Mouse (Mus musculus): ENCODE data around the gene Prpf19. TPM values are rescaled to one million over a fixed set of nuclear protein-coding genes. Genes with fewer than 3 reads are reported as not detected.

Prpf19 gene
- polyA plus RNA-seq, 1 experiment from 2014 or later, result 35.8 TPM

- peaks cover 34% of the 10 kb centered on the region for H3K36me3 ChIP-seq
- H3K9ac ChIP-seq, result no peak overlapping the region
- H3K27me3 ChIP-seq (replicated peaks), result no peaks in the 10 kb centered on the region
- ATAC-seq, result no peak
- H3K4me1 ChIP-seq (replicated peaks), result peaks cover 16% of the 10 kb centered on the region
- WGBS, result 79% methylated on average over 3 of the region's 3 CpGs
- no peaks in the 10 kb centered on the region for H3K9me3 ChIP-seq
- no peak overlapping the region for H3K27ac ChIP-seq
- H3K4me3 ChIP-seq (replicated peaks), result peak overlapping the region; percentile 12; the same call in 1 of the 2 replicates
- H3K4me2 ChIP-seq (replicated peaks), result peak overlapping the region; percentile 83
These were observed 51.5 kb downstream of the Prpf19 start for GRCm38 (mm10) chr19:10946506-10946905.

DNA sequence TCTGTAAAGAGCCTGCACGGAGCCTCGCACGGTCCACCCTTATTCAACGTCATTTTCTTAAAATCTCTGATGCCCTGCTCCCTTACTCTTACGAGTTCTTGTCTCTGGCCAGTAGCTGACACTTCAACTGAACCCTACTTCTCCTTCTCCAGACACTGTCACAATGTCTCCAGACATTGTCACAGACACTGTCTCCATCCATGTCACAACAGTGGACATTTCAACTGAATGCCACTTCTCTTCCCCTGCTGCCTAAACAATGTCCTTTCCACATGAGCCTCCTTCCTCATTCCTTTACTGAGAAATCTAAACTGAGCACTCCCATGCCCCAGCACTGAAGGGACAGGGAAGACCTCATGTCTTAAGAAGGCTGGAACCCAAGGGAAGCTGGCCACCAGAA lies 52.2 kb downstream of the Prpf19 start:
- peak overlapping the region; percentile 83 for H3K4me2 ChIP-seq (replicated peaks)
- no peak for ATAC-seq
- no peaks in the 10 kb centered on the region for H3K27me3 ChIP-seq (replicated peaks)
- H3K27ac ChIP-seq, result no peak overlapping the region
- H3K9ac ChIP-seq, result peak overlapping the region; percentile 83
- H3K4me3 ChIP-seq (replicated peaks), result peak overlapping the region; percentile 56
- H3K9me3 ChIP-seq, result no peaks in the 10 kb centered on the region
- H3K4me1 ChIP-seq (replicated peaks), result peaks cover 18% of the 10 kb centered on the region
- H3K36me3 ChIP-seq, result peaks cover 30% of the 10 kb centered on the region
- WGBS, result 83% methylated on average over 5 of the region's 5 CpGs

DNA sequence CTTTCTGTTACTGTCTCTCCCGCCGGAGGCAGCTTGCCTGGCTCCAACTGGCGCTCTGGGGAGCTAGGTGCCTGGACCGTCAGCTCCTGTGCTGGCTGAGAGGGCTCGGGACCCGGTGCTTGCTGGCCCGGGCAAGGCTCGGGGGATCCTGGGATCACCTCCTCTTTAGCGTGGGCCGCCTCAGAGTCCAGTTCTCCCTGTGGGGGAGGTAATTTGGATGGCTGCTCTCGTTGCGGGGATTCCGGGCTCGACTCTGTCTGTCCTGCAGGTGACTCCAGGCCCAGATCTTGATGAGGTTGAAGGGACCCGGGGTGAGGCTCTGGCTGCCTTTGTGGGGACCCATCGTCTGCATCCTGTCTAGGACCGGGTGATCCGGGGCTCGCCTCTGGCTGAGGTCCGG lies 53.4 kb downstream of the Prpf19 start:
- H3K36me3 ChIP-seq, result peaks cover 19% of the 10 kb centered on the region
- no peak for ATAC-seq
- H3K27me3 ChIP-seq (replicated peaks), result no peaks in the 10 kb centered on the region
- peak overlapping the region; percentile 56 for H3K4me3 ChIP-seq (replicated peaks)
- H3K9ac ChIP-seq, result peak overlapping the region; percentile 83
- 0 out of 2 replicates have a peak overlapping the region, but pooled peaks have one; percentile 4 for H3K27ac ChIP-seq
- H3K4me2 ChIP-seq (replicated peaks), result peak overlapping the region; percentile 83
- 1% methylated on average over 20 of the region's 20 CpGs for WGBS
- peaks cover 25% of the 10 kb centered on the region for H3K4me1 ChIP-seq (replicated peaks)
- H3K9me3 ChIP-seq, result no peaks in the 10 kb centered on the region

DNA sequence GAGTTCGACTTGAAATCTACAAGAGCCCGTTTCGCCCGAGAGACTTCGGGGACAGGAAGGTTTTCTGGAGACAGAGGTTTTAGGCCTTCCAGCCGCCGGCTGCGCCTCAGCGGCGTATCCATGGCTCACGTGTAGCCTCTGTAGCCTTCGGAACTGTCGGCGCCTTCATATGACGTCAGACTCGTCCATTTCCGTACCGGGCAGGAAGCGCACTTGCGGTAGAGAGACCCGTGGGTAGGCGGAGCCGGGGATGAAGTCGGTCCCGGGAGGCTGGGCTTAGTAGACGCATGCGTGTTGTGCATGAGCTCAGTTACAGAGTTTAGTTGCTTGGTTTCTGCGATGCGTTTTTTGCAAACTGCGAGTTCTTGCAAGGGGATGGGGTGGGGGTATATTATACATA lies 54.1 kb downstream of the Prpf19 start, which contains the start of gene Ccdc86:
Gene Ccdc86 (minus strand): TSS at position 155 of the 400 bp plus-strand sequence.
- peak within 1 kb of the TSS; percentile 56 for H3K4me3 ChIP-seq (replicated peaks)
- peak within 1 kb of the TSS; percentile 83 for H3K9ac ChIP-seq
- H3K4me2 ChIP-seq (replicated peaks), result peak within 1 kb of the TSS; percentile 83
- H3K36me3 ChIP-seq, result peaks cover 12% of the 10 kb centered on the region
- 0% methylated on average over 30 of the region's 30 CpGs for WGBS
- peaks cover 25% of the 10 kb centered on the region for H3K4me1 ChIP-seq (replicated peaks)
- H3K27me3 ChIP-seq (replicated peaks), result no peaks in the 10 kb centered on the region
- ATAC-seq, result peak; percentile 96
- H3K27ac ChIP-seq, result peak within 1 kb of the TSS; percentile 48; the same call in 1 of the 2 replicates
- no peaks in the 10 kb centered on the region for H3K9me3 ChIP-seq

- Histone ChIP-seq H3K4me3 (replicated peaks) (peak overlapping the region; percentile 56), H3K4me1 (replicated peaks) (peaks cover 25% of the 10 kb centered on the region), H3K27ac (peak overlapping the region; percentile 48; the same call in 1 of the 2 replicates), H3K4me2 (replicated peaks) (peak overlapping the region; percentile 64), H3K9ac (peak overlapping the region; percentile 6; the same call in 1 of the 2 replicates), H3K27me3 (replicated peaks) (no peaks in the 10 kb centered on the region), H3K9me3 (no peaks in the 10 kb centered on the region), H3K36me3 (peaks cover 7% of the 10 kb centered on the region)
- 36% methylated on average over 9 of the region's 9 CpGs for WGBS
- ATAC-seq, result peak; percentile 0; the same call in 1 of the 2 replicates
These were observed 54.5 kb downstream of the Prpf19 start for GRCm38 (mm10) chr19:10949558-10949957.

DNA sequence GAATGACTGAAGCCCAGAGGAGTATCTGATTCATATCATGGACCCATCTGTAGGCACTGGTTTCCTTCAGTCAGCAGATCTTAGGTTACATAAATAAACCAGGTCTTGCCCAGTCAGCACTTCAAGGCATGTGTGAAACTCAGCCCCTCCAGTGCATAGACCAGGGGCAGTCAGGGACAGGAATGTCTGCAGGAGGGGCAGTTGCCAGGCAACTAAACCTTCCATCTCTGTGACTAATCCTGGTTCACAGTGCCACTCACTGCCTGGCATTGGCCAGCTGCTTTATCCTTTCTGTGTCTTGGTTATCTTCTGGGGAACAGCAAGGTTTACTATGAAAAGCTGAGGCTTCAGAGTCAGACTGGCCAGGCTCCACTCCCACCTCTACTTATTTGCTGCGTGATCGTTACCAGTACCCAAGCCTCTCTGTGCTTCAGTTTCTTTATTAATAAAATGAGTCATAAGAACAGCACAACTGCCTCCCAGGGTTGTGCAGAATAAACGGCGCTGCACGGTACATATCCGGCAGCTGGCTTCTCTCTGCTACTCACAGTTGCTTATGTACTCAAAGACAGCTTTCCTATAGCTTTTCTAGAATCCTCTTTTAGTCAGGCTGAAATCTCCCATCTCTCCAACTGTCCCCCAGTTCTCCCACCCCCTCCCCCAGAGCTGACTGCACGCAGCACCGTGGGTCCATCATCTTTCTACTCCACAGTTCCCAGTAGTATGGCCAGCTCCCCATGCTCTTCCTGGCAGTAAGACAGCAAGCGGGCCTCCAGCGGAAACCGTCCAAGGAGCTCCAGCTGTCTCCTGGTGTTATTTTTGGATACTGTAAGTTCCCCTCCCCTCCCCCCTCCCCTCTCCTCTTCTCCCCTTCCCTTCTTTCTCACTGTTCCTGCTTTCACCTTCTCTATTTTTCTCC lies 57.2 kb downstream of the Prpf19 start:
- no peaks in the 10 kb centered on the region for H3K9me3 ChIP-seq
- peak overlapping the region; percentile 0; the same call in 1 of the 2 replicates for H3K4me2 ChIP-seq (replicated peaks)
- H3K4me3 ChIP-seq (replicated peaks), result no peak overlapping the region
- H3K27ac ChIP-seq, result peak overlapping the region; percentile 87
- no peaks in the 10 kb centered on the region for H3K27me3 ChIP-seq (replicated peaks)
- no peaks in the 10 kb centered on the region for H3K36me3 ChIP-seq
- H3K9ac ChIP-seq, result no peak overlapping the region
- WGBS, result 34% methylated on average over 11 of the region's 11 CpGs
- peaks cover 16% of the 10 kb centered on the region for H3K4me1 ChIP-seq (replicated peaks)
- peak; percentile 57 for ATAC-seq

Other genes starting within 250 kb of the Prpf19 start
- 0.39 and 0.61 TPM in 2 replicates for gene Pga5, start 217.2 kb upstream of the Prpf19 start, polyA plus RNA-seq (2015; fragmentation: Nextera tagmentation; extraction: Ambion mirVana)
- gene Vps37c, start 206.5 kb upstream of the Prpf19 start, polyA plus RNA-seq (2015; fragmentation: Nextera tagmentation; extraction: Ambion mirVana), result 28.1 and 28.7 TPM in 2 replicates
- gene Cd5, start 156.2 kb upstream of the Prpf19 start, polyA plus RNA-seq (2015; fragmentation: Nextera tagmentation; extraction: Ambion mirVana), result 0.10 and 0.13 TPM in 2 replicates
- 0.19 and 0.57 TPM in 2 replicates for gene Cd6, start 65.2 kb upstream of the Prpf19 start, polyA plus RNA-seq (2015; fragmentation: Nextera tagmentation; extraction: Ambion mirVana)
- gene Slc15a3, start 55.5 kb upstream of the Prpf19 start, polyA plus RNA-seq (2015; fragmentation: Nextera tagmentation; extraction: Ambion mirVana), result 0.30 and 0.65 TPM in 2 replicates
- gene Tmem132a, start 25.3 kb upstream of the Prpf19 start, polyA plus RNA-seq (2015; fragmentation: Nextera tagmentation; extraction: Ambion mirVana), result 37.7 TPM in 2 replicates
- gene Tmem109, start 13.2 kb upstream of the Prpf19 start, polyA plus RNA-seq (2015; fragmentation: Nextera tagmentation; extraction: Ambion mirVana), result 75.4 and 80.6 TPM in 2 replicates
- not detected in 2 replicates for gene Zp1, start 25.4 kb downstream of the Prpf19 start, polyA plus RNA-seq (2015; fragmentation: Nextera tagmentation; extraction: Ambion mirVana)
- gene Ptgdr2, start 41.9 kb downstream of the Prpf19 start, polyA plus RNA-seq (2015; fragmentation: Nextera tagmentation; extraction: Ambion mirVana), result 0.05 and 0.06 TPM in 2 replicates
- gene Ccdc86, start 54.0 kb downstream of the Prpf19 start, polyA plus RNA-seq (2015; fragmentation: Nextera tagmentation; extraction: Ambion mirVana), result 29.0 and 29.5 TPM in 2 replicates
- gene Ms4a10, start 79.4 kb downstream of the Prpf19 start, polyA plus RNA-seq (2015; fragmentation: Nextera tagmentation; extraction: Ambion mirVana), result 37.4 and 51.1 TPM in 2 replicates
- gene Ms4a15, start 98.0 kb downstream of the Prpf19 start, polyA plus RNA-seq (2015; fragmentation: Nextera tagmentation; extraction: Ambion mirVana), result 0.21 and 0.28 TPM in 2 replicates
- 33.2 and 37.9 TPM in 2 replicates for gene Ms4a18, start 122.8 kb downstream of the Prpf19 start, polyA plus RNA-seq (2015; fragmentation: Nextera tagmentation; extraction: Ambion mirVana)
- gene Ms4a8a, start 185.9 kb downstream of the Prpf19 start, polyA plus RNA-seq (2015; fragmentation: Nextera tagmentation; extraction: Ambion mirVana), result 21.8 and 23.7 TPM in 2 replicates
- not detected in 2 replicates for gene 1700017D01Rik, start 235.6 kb downstream of the Prpf19 start, polyA plus RNA-seq (2015; fragmentation: Nextera tagmentation; extraction: Ambion mirVana)